Mouse (Mus musculus): ENCODE results near the gene Gnaq. TPM values are rescaled to one million over a fixed set of nuclear protein-coding genes. Genes with fewer than 3 reads are reported as not detected.

Gnaq gene
- polyA plus RNA-seq, 1 experiment = 54.4 TPM

DNA sequence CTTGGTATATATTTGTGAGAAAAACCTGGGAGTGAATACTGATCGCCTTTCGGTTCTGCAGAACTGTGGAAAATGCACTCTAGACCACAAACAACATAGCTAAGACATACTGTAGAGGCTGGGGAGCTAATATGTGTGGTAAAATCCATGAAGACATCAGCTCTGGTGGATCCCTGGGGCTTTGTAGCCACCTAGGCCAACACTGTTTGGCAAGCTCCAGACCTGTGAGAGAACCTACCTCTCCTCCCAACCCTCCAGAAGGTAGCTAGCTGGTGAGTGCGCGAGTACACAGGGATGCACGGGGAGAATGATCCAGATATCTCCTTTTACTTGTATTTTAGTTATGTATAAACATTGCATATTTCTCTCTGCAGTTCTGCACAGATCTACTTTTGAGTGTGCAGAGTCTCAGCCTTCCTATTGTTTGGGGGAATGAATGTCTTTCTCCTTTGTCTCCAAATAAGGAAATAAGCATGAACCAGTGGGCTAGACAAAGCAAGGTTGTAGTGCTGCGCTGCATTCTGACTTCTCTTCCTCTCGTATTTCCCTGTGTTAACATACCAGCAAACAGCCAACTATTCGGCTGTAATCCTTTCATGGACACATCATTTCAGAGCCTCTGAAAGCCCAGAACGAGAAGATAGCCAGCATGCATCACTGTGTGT lies 205.4 kb downstream of the Gnaq start:
- no peak for TF ChIP-seq POLR2A (IDR thresholded peaks at IDR 0.05; ENCODE audit: low read depth, low read length)
- no peak for TF ChIP-seq CTCF (IDR thresholded peaks at IDR 0.05; ENCODE audit: borderline replicate concordance, insufficient read depth, low read length)
- Histone ChIP-seq H3K4me3 (ENCODE audit: insufficient read depth, low read length) (no peak overlapping the region), H3K27ac (ENCODE audit: insufficient read depth, low read length) (no peak overlapping the region; the same call in 1 of the 2 replicates), H3K4me1 (ENCODE audit: control insufficient read depth, insufficient read depth, low read length) (no peaks in the 10 kb centered on the region)

DNA sequence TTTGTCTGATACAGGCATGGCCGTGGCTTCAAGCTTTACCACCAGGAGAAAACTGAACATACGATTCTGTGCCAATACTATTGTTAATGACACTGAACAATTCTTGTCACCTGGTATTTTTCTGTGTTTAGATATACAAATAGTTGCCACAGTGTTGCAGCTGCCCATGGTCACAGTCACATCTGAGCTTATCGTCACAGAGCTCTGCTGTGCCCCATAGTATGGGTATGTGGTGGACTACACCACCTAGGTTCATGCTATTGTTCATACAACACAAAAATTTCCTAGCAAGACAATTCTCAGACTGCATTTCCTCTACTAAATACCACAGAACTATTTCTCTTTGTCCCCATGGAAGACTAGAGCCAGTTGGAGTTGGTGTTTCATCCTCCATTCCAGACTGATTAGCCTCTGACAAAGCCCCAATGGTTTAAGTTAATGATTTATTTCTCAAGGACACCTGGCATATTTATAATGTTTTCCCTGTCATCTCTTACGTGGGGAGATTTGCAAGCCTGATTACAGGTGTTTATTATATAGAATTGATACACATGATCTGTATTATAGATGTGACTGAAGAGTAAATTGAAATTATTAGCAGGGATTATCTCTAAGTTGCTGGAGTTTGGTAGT lies 207.4 kb downstream of the Gnaq start:
- TF ChIP-seq CTCF (IDR thresholded peaks at IDR 0.05; ENCODE audit: borderline replicate concordance, insufficient read depth, low read length) = no peak
- no peak for TF ChIP-seq POLR2A (IDR thresholded peaks at IDR 0.05; ENCODE audit: low read depth, low read length)
- Histone ChIP-seq H3K4me1 (ENCODE audit: control insufficient read depth, insufficient read depth, low read length) (no peaks in the 10 kb centered on the region), H3K27ac (ENCODE audit: insufficient read depth, low read length) (no peak overlapping the region), H3K4me3 (ENCODE audit: insufficient read depth, low read length) (no peak overlapping the region)

DNA sequence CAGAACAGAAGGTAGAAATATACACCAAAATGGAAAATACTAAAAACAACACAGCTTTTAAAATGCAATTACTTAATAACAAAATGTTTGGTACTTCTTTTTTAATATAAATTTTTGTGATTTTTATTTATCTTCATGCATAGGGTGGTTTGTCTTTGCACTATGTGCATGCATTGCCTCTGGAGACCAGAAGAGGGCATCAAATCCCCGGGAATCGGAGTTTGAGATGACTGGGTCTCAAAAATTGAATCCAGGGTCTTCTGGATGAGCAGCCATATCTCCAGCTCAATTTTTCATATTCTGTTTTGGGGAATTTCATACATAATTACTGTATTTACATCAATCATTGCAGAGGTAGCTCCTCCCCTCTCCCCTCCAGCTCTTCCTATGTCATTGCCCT lies 210.1 kb downstream of the Gnaq start:
- no peak overlapping the region for H3K4me3 ChIP-seq (ENCODE audit: insufficient read depth, low read length)
- H3K27ac ChIP-seq (ENCODE audit: insufficient read depth, low read length) = no peak overlapping the region
- no peaks in the 10 kb centered on the region for H3K4me1 ChIP-seq (ENCODE audit: control insufficient read depth, insufficient read depth, low read length)
- no peak for TF ChIP-seq POLR2A (IDR thresholded peaks at IDR 0.05; ENCODE audit: low read depth, low read length)
- no peak for TF ChIP-seq CTCF (IDR thresholded peaks at IDR 0.05; ENCODE audit: borderline replicate concordance, insufficient read depth, low read length)

GRCm38 (mm10) chr19:16345516-16345915 lies 212.9 kb downstream of the Gnaq start:
- Histone ChIP-seq H3K27ac (ENCODE audit: insufficient read depth, low read length) (no peak overlapping the region), H3K4me3 (ENCODE audit: insufficient read depth, low read length) (no peak overlapping the region), H3K4me1 (ENCODE audit: control insufficient read depth, insufficient read depth, low read length) (no peaks in the 10 kb centered on the region)
- TF ChIP-seq POLR2A (IDR thresholded peaks at IDR 0.05; ENCODE audit: low read depth, low read length) = no peak
- TF ChIP-seq CTCF (IDR thresholded peaks at IDR 0.05; ENCODE audit: borderline replicate concordance, insufficient read depth, low read length) = no peak

- no peak overlapping the region for H3K4me3 ChIP-seq (ENCODE audit: insufficient read depth, low read length)
- TF ChIP-seq CTCF (IDR thresholded peaks at IDR 0.05; ENCODE audit: borderline replicate concordance, insufficient read depth, low read length) = no peak
- no peak for TF ChIP-seq POLR2A (IDR thresholded peaks at IDR 0.05; ENCODE audit: low read depth, low read length)
- H3K4me1 ChIP-seq (ENCODE audit: control insufficient read depth, insufficient read depth, low read length) = no peaks in the 10 kb centered on the region
- no peak overlapping the region for H3K27ac ChIP-seq (ENCODE audit: insufficient read depth, low read length)
These were observed 214.4 kb downstream of the Gnaq start for GRCm38 (mm10) chr19:16347037-16347436.

DNA sequence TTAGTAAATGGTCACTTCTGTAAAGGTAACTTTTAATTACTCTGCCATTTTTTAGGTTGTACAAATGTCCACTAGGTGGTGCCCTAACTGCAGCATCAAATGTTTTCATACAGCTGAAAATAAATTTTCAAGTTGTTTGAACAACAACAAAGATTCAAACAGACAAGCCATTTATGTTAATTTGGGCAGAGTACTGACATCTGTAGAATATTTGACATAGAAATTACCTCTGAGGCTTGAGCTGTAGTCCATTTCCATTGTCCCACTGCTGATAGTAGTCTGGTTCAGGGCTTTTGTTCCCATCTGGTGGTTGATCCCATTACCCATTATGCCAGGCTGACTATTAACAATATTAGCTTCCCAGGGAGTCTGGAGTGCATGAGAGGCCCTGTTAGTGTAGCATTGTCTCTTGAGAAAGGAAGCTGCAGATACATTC lies 221.1 kb downstream of the Gnaq start:
- TF ChIP-seq POLR2A (IDR thresholded peaks at IDR 0.05; ENCODE audit: low read depth, low read length) (no peak), CTCF (IDR thresholded peaks at IDR 0.05; ENCODE audit: borderline replicate concordance, insufficient read depth, low read length) (no peak)
- H3K27ac ChIP-seq (ENCODE audit: insufficient read depth, low read length) = no peak overlapping the region
- H3K4me3 ChIP-seq (ENCODE audit: insufficient read depth, low read length) = no peak overlapping the region
- H3K4me1 ChIP-seq (ENCODE audit: control insufficient read depth, insufficient read depth, low read length) = no peaks in the 10 kb centered on the region; the same call in 1 of the 2 replicates

DNA sequence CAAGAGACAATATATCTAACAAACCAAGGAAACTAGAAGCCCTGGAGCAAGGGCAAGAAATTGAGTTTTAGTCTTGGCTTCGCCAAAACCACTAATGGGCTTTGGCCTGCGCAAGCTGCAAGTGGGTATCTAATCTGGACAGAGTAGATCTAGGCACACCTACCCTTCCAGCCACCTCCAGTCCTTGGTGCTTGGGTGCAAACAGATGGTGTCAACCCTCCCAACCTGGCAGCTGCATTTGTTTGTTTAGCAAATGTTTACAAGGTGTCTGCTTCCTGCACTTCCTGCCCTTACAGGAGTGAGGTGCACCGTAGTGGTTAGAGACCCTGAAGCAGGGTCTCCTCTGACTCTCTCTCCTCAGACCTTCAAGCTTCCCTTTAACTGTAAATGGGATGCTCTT lies 225.5 kb downstream of the Gnaq start:
- TF ChIP-seq POLR2A (IDR thresholded peaks at IDR 0.05; ENCODE audit: low read depth, low read length) (no peak), CTCF (IDR thresholded peaks at IDR 0.05; ENCODE audit: borderline replicate concordance, insufficient read depth, low read length) (no peak)
- Histone ChIP-seq H3K27ac (ENCODE audit: insufficient read depth, low read length) (no peak overlapping the region), H3K4me3 (ENCODE audit: insufficient read depth, low read length) (no peak overlapping the region), H3K4me1 (ENCODE audit: control insufficient read depth, insufficient read depth, low read length) (no peaks in the 10 kb centered on the region; the same call in 1 of the 2 replicates)

DNA sequence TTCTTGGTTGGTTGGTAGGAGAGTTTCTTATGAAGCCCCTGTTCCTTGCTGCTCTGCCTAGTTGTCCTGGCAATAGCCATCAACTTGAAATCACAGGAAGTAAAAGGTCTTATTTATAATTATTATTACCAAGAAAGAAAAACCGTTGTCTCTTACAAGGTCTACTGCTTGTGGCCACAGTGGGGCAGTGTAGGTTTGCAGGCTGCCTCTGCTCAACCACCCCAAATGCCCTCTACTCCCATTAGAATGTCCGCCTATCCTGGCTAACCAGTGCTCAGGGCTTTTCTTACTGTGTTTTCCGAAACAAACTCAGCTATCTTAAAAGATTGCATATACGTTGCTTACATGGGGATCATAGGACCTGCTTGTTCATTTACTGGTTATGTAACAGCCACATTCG lies 226.3 kb downstream of the Gnaq start:
- peak; percentile 69; the same call in 1 of the 2 replicates for TF ChIP-seq CTCF (IDR thresholded peaks at IDR 0.05; ENCODE audit: borderline replicate concordance, insufficient read depth, low read length)
- TF ChIP-seq POLR2A (IDR thresholded peaks at IDR 0.05; ENCODE audit: low read depth, low read length) = no peak
- no peak overlapping the region for H3K27ac ChIP-seq (ENCODE audit: insufficient read depth, low read length)
- no peaks in the 10 kb centered on the region; the same call in 1 of the 2 replicates for H3K4me1 ChIP-seq (ENCODE audit: control insufficient read depth, insufficient read depth, low read length)
- H3K4me3 ChIP-seq (ENCODE audit: insufficient read depth, low read length) = no peak overlapping the region

DNA sequence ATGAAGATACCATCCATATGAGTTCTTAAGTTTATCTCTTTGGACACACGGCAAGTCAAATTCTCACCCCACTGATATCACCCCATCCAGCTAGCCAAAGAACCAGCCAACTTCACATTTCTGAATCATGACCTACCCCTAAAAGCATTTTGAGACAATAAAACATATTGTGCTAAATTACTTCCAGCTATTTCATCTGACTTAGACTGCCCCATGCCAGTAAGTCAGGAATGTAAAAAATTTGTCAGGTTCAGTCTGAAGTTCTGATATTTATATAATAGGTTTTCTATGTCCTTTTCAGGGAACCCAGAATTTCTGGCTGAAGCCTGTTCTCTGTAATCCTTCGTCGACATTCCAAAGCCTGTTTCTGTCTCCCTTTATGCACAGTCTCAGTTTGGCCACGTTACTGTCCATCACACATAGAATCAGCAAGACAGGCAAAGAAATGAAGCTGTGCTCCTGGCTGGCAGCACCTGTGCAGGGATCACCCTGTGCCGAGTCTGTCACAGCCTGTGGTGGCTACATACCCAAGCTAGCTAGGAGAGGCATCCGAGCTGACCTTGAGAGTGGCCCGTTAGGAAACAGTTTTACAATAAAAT lies 233.9 kb downstream of the Gnaq start:
- TF ChIP-seq CTCF (IDR thresholded peaks at IDR 0.05; ENCODE audit: borderline replicate concordance, insufficient read depth, low read length) (no peak), POLR2A (IDR thresholded peaks at IDR 0.05; ENCODE audit: low read depth, low read length) (no peak)
- Histone ChIP-seq H3K27ac (ENCODE audit: insufficient read depth, low read length) (peak overlapping the region; percentile 81), H3K4me3 (ENCODE audit: insufficient read depth, low read length) (no peak overlapping the region), H3K4me1 (ENCODE audit: control insufficient read depth, insufficient read depth, low read length) (peaks cover 18% of the 10 kb centered on the region)

DNA sequence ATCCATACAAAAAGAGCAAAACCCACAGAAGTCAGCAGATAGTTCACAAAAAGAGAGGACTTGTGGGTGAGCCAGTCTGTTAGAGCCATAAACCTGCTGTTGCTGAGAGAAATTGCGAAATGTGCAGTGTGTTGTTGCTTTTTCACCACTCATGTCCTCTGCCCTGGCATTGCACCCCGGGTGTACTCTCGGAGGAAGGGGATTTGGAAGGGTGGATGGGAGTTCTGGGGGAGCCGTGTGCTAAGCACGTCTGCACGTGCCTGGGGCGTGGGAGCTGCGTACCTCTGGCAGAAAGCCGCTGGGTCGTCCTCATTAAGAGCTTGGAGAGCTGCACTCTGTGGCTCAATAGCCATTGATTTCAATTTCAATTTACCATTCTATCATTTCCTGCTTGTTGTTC lies 234.6 kb downstream of the Gnaq start:
- Histone ChIP-seq H3K4me1 (ENCODE audit: control insufficient read depth, insufficient read depth, low read length) (peaks cover 23% of the 10 kb centered on the region), H3K4me3 (ENCODE audit: insufficient read depth, low read length) (no peak overlapping the region), H3K27ac (ENCODE audit: insufficient read depth, low read length) (peak overlapping the region; percentile 74)
- TF ChIP-seq POLR2A (IDR thresholded peaks at IDR 0.05; ENCODE audit: low read depth, low read length) (no peak), CTCF (IDR thresholded peaks at IDR 0.05; ENCODE audit: borderline replicate concordance, insufficient read depth, low read length) (no peak)

All from embryonic fibroblast, embryonic 13.5 days (primary cell).